Mouse (Mus musculus) bone marrow macrophage, adult 2 months (primary cell): ENCODE results near the gene Ppig.

Source experiments
- CTCF ChIP-seq: IDR thresholded peaks from 2 replicates; pipeline ENCODE4 v1.5.1; 2012; ENCODE audit warnings: low read depth, mild to moderate bottlenecking, low read length, moderate library complexity
- POLR2A ChIP-seq: IDR thresholded peaks from 2 replicates; pipeline ENCODE4 v1.6.1; 2012; ENCODE audit warnings: mild to moderate bottlenecking, low read depth, low read length, borderline replicate concordance

GRCm38 (mm10) chr2:69690214-69690613 is 32.1 kb upstream of the Ppig start:
- TF ChIP-seq POLR2A, result no peak
- no peak for TF ChIP-seq CTCF
